Mouse (Mus musculus): ENCODE data around the gene Exoc7. TPM values are rescaled to one million over a fixed set of nuclear protein-coding genes. Genes with fewer than 3 reads are reported as not detected.
"Not testable (repeated sequence)": the region's sequence is repeated elsewhere in the genome, so short reads cannot be mapped to it uniquely, and the experiment has no call there.

Gene Exoc7
- polyA plus RNA-seq, 1 experiment from 2014 or later, result 54.6 TPM

- H3K27ac ChIP-seq (ENCODE audit: low read length), result peak overlapping the region; percentile 42; the same call in 1 of the 2 replicates
- H3K9ac ChIP-seq (ENCODE audit: low read depth, low read length), result no peak overlapping the region
- no peaks in the 10 kb centered on the region for H3K36me3 ChIP-seq (ENCODE audit: control insufficient read depth, insufficient read depth, low read length)
- peak; percentile 60 for ATAC-seq
- peaks cover 42% of the 10 kb centered on the region for H3K27me3 ChIP-seq (replicated peaks; ENCODE audit: control insufficient read depth, insufficient read depth, low read length)
- H3K4me3 ChIP-seq (ENCODE audit: low read length), result no peak overlapping the region
- 60% methylated on average over 7 of the region's 7 CpGs for WGBS
- no peak overlapping the region for H3K4me2 ChIP-seq (ENCODE audit: low read depth, low read length)
- no peaks in the 10 kb centered on the region for H3K9me3 ChIP-seq (ENCODE audit: control insufficient read depth, low read length)
- peaks cover 33% of the 10 kb centered on the region for H3K4me1 ChIP-seq (ENCODE audit: control insufficient read depth, insufficient read depth, low read length)
Measured at GRCm38 (mm10) chr11:116285770-116286191, 21.3 kb downstream of the Exoc7 start.

- WGBS, result 40% methylated on average over 6 of the region's 6 CpGs
- peaks cover 33% of the 10 kb centered on the region for H3K4me1 ChIP-seq (ENCODE audit: control insufficient read depth, insufficient read depth, low read length)
- H3K27me3 ChIP-seq (replicated peaks; ENCODE audit: control insufficient read depth, insufficient read depth, low read length), result peaks cover 50% of the 10 kb centered on the region
- H3K9me3 ChIP-seq (ENCODE audit: control insufficient read depth, low read length), result no peaks in the 10 kb centered on the region
- H3K27ac ChIP-seq (ENCODE audit: low read length), result no peak overlapping the region
- no peak overlapping the region for H3K9ac ChIP-seq (ENCODE audit: low read depth, low read length)
- no peak overlapping the region for H3K4me2 ChIP-seq (ENCODE audit: low read depth, low read length)
- no peak overlapping the region for H3K4me3 ChIP-seq (ENCODE audit: low read length)
- no peak for ATAC-seq
- no peaks in the 10 kb centered on the region for H3K36me3 ChIP-seq (ENCODE audit: control insufficient read depth, insufficient read depth, low read length)
Measured at GRCm38 (mm10) chr11:116283982-116284381, 23.1 kb downstream of the Exoc7 start.

GRCm38 (mm10) chr11:116282912-116283521 lies 24.0 kb downstream of the Exoc7 start:
- no peaks in the 10 kb centered on the region for H3K36me3 ChIP-seq (ENCODE audit: control insufficient read depth, insufficient read depth, low read length)
- WGBS, result 9% methylated on average over 48 of the region's 48 CpGs
- H3K4me2 ChIP-seq (ENCODE audit: low read depth, low read length), result no peak overlapping the region

GRCm38 (mm10) chr11:116282089-116282488 lies 24.9 kb downstream of the Exoc7 start:
- H3K4me1 ChIP-seq (ENCODE audit: control insufficient read depth, insufficient read depth, low read length), result peaks cover 28% of the 10 kb centered on the region
- no peak overlapping the region for H3K9ac ChIP-seq (ENCODE audit: low read depth, low read length)
- ATAC-seq, result no peak
- H3K27me3 ChIP-seq (replicated peaks; ENCODE audit: control insufficient read depth, insufficient read depth, low read length), result peaks cover 50% of the 10 kb centered on the region
- no peak overlapping the region; the same call in 1 of the 2 replicates for H3K4me3 ChIP-seq (ENCODE audit: low read length)
- H3K9me3 ChIP-seq (ENCODE audit: control insufficient read depth, low read length), result no peaks in the 10 kb centered on the region
- H3K27ac ChIP-seq (ENCODE audit: low read length), result no peak overlapping the region
- 1% methylated on average over 11 of the region's 11 CpGs for WGBS
- H3K4me2 ChIP-seq (ENCODE audit: low read depth, low read length), result no peak overlapping the region
- no peaks in the 10 kb centered on the region for H3K36me3 ChIP-seq (ENCODE audit: control insufficient read depth, insufficient read depth, low read length)

More at GRCm38 (mm10) chr11:116282912-116283521, 24.0 kb downstream of the Exoc7 start:
- Histone ChIP-seq H3K27ac (ENCODE audit: low read length) (no peak overlapping the region), H3K4me1 (ENCODE audit: control insufficient read depth, insufficient read depth, low read length) (peaks cover 33% of the 10 kb centered on the region), H3K27me3 (replicated peaks; ENCODE audit: control insufficient read depth, insufficient read depth, low read length) (peaks cover 50% of the 10 kb centered on the region), H3K9ac (ENCODE audit: low read depth, low read length) (no peak overlapping the region), H3K9me3 (ENCODE audit: control insufficient read depth, low read length) (no peaks in the 10 kb centered on the region), H3K4me3 (ENCODE audit: low read length) (no peak overlapping the region; the same call in 1 of the 2 replicates)
- no peak for ATAC-seq

- no peak overlapping the region for H3K27ac ChIP-seq (ENCODE audit: low read length)
- ATAC-seq, result no peak
- H3K4me2 ChIP-seq (ENCODE audit: low read depth, low read length), result peak overlapping the region; percentile 56
- H3K36me3 ChIP-seq (ENCODE audit: control insufficient read depth, insufficient read depth, low read length), result no peaks in the 10 kb centered on the region
- H3K9ac ChIP-seq (ENCODE audit: low read depth, low read length), result peak overlapping the region; percentile 53
- 3% methylated on average over 18 of the region's 18 CpGs for WGBS
- H3K27me3 ChIP-seq (replicated peaks; ENCODE audit: control insufficient read depth, insufficient read depth, low read length), result peaks cover 50% of the 10 kb centered on the region
- H3K4me1 ChIP-seq (ENCODE audit: control insufficient read depth, insufficient read depth, low read length), result peaks cover 27% of the 10 kb centered on the region
- no peaks in the 10 kb centered on the region for H3K9me3 ChIP-seq (ENCODE audit: control insufficient read depth, low read length)
- peak overlapping the region; percentile 43 for H3K4me3 ChIP-seq (ENCODE audit: low read length)
Measured at GRCm38 (mm10) chr11:116281671-116282070, 25.4 kb downstream of the Exoc7 start.

GRCm38 (mm10) chr11:116280751-116281663 lies 26.0 kb downstream of the Exoc7 start, which contains the start of gene Galr2:
Gene Galr2 (plus strand): TSS chr11:116280939.
- Histone ChIP-seq H3K27ac (ENCODE audit: low read length) (no peak within 1 kb of the TSS), H3K9me3 (ENCODE audit: control insufficient read depth, low read length) (no peaks in the 10 kb centered on the region), H3K27me3 (replicated peaks; ENCODE audit: control insufficient read depth, insufficient read depth, low read length) (peaks cover 50% of the 10 kb centered on the region), H3K4me1 (ENCODE audit: control insufficient read depth, insufficient read depth, low read length) (peaks cover 27% of the 10 kb centered on the region), H3K36me3 (ENCODE audit: control insufficient read depth, insufficient read depth, low read length) (no peaks in the 10 kb centered on the region), H3K9ac (ENCODE audit: low read depth, low read length) (peak within 1 kb of the TSS; percentile 53), H3K4me3 (ENCODE audit: low read length) (peak within 1 kb of the TSS; percentile 43), H3K4me2 (ENCODE audit: low read depth, low read length) (peak within 1 kb of the TSS; percentile 56)
- WGBS, result 8% methylated on average over 48 of the region's 48 CpGs
- ATAC-seq, result 0 out of 2 replicates have a peak, but pooled peaks have one; percentile 27

- not testable (repeated sequence) for H3K9me3 ChIP-seq (ENCODE audit: control insufficient read depth, low read length); H3K9ac ChIP-seq (ENCODE audit: low read depth, low read length); H3K4me2 ChIP-seq (ENCODE audit: low read depth, low read length); H3K4me3 ChIP-seq (ENCODE audit: low read length); H3K27ac ChIP-seq (ENCODE audit: low read length); H3K36me3 ChIP-seq (ENCODE audit: control insufficient read depth, insufficient read depth, low read length); ATAC-seq
- 93% methylated on average over 1 of the region's 1 CpGs for WGBS
- peaks cover 21% of the 10 kb centered on the region for H3K4me1 ChIP-seq (ENCODE audit: control insufficient read depth, insufficient read depth, low read length)
- peaks cover 21% of the 10 kb centered on the region for H3K27me3 ChIP-seq (replicated peaks; ENCODE audit: control insufficient read depth, insufficient read depth, low read length)
Measured at GRCm38 (mm10) chr11:116277184-116277583, 29.8 kb downstream of the Exoc7 start.

GRCm38 (mm10) chr11:116274045-116274666 lies 32.9 kb downstream of the Exoc7 start, which contains the start of gene Srp68:
Gene Srp68 (minus strand): TSS chr11:116274217.
- WGBS, result 2% methylated on average over 32 of the region's 32 CpGs
- Histone ChIP-seq H3K4me1 (ENCODE audit: control insufficient read depth, insufficient read depth, low read length) (peaks cover 9% of the 10 kb centered on the region), H3K4me3 (ENCODE audit: low read length) (peak within 1 kb of the TSS; percentile 96), H3K27me3 (replicated peaks; ENCODE audit: control insufficient read depth, insufficient read depth, low read length) (no peaks in the 10 kb centered on the region), H3K9ac (ENCODE audit: low read depth, low read length) (peak within 1 kb of the TSS; percentile 95), H3K4me2 (ENCODE audit: low read depth, low read length) (peak within 1 kb of the TSS; percentile 84), H3K9me3 (ENCODE audit: control insufficient read depth, low read length) (no peaks in the 10 kb centered on the region), H3K36me3 (ENCODE audit: control insufficient read depth, insufficient read depth, low read length) (peaks cover 4% of the 10 kb centered on the region), H3K27ac (ENCODE audit: low read length) (peak within 1 kb of the TSS; percentile 86)
- ATAC-seq, result peak; percentile 99

Data from intestine, embryonic 16.5 days (tissue).